Mouse (Mus musculus): ENCODE measurements around the gene Mrpl11. TPM values are rescaled to one million over a fixed set of nuclear protein-coding genes. Genes with fewer than 3 reads are reported as not detected.
A peak's percentile ranks its signal among the peaks of the same experiment; 100 is the strongest.
"Not testable (repeated sequence)": the region's sequence is repeated elsewhere in the genome, so short reads cannot be mapped to it uniquely, and the experiment has no call there.

The Mrpl11 gene
- polyA plus RNA-seq, 1 experiment from 2014 or later = 119 TPM

DNA sequence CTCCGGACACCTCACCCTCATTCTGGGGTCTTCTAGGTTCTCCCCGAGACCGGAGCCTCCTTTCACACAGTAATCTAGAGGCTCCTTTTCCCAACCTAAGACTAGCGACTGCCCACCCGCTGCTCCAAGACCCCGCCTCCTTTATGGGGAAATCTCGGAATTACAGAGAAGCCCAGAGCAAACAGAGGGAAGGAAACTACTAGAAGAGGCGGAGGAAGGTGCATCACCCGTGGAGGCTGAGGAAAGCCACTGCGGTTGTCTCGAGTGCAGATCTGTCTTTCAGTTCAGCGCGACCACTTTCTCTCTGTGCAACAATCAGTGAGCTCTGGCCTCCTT is 18.7 kb upstream of the Mrpl11 start:
- peak overlapping the region; percentile 64 for H3K4me2 ChIP-seq (replicated peaks)
- H3K27me3 ChIP-seq = peaks cover 5% of the 10 kb centered on the region; the same call in 1 of the 2 replicates
- H3K4me3 ChIP-seq = peak overlapping the region; percentile 53
- 6% methylated on average over 13 of the region's 13 CpGs for WGBS
- no peaks in the 10 kb centered on the region for H3K9me3 ChIP-seq
- peaks cover 7% of the 10 kb centered on the region for H3K4me1 ChIP-seq
- peak overlapping the region; percentile 64 for H3K9ac ChIP-seq (replicated peaks)
- H3K27ac ChIP-seq (replicated peaks) = peak overlapping the region; percentile 27; the same call in 1 of the 2 replicates
- no peaks in the 10 kb centered on the region for H3K36me3 ChIP-seq
- no peak; the same call in 1 of the 2 replicates for ATAC-seq (replicated peaks)

DNA sequence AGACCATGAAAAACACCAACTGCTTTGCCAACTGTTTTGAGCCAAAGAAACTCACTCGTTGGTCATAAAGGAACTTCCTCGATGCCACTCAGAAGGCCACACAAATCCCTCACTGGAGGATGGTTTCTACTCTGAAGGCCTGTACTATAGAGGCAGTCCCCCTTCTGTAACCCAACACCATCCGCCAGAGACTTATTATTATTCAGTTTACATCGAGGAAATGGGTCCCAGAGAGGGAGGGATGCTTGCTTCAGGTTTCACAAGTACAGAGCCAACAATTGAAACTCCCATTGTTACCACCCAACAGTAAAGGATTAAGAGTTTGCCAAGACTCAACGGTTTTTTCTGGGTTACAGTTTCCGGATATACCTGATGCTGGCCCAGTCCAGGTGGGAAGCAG is 16.4 kb upstream of the Mrpl11 start:
- Histone ChIP-seq H3K9ac (replicated peaks) (no peak overlapping the region), H3K27me3 (peaks cover 3% of the 10 kb centered on the region; the same call in 1 of the 2 replicates), H3K27ac (replicated peaks) (no peak overlapping the region), H3K4me3 (no peak overlapping the region), H3K4me2 (replicated peaks) (no peak overlapping the region), H3K4me1 (peaks cover 7% of the 10 kb centered on the region), H3K36me3 (no peaks in the 10 kb centered on the region), H3K9me3 (no peaks in the 10 kb centered on the region)
- 33% methylated on average over 6 of the region's 6 CpGs for WGBS
- no peak for ATAC-seq (replicated peaks)

DNA sequence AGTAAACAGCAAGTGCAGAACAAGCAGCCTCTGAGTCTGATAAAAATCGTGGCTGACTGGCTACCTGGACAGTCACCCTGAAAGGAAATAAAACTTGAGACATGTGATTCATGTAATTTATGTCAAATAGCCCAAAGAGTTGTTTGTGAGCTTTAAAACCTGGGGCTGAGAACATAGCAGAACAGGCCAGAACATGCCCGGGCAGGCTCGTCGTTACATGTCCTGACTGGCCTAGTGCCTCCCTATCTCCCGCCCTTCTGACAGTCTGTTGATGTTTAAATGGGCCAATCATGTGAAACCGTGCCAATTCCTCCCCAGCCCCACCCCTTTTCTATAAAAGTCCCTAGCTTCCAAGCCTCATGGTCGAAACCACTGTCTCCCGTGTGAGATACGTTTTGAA is 13.3 kb upstream of the Mrpl11 start:
- WGBS = 83% methylated on average over 9 of the region's 9 CpGs
- H3K27ac ChIP-seq (replicated peaks); H3K4me1 ChIP-seq; H3K9me3 ChIP-seq; H3K27me3 ChIP-seq; H3K4me3 ChIP-seq; H3K4me2 ChIP-seq (replicated peaks); H3K9ac ChIP-seq (replicated peaks); ATAC-seq (replicated peaks); H3K36me3 ChIP-seq: not testable (repeated sequence)

GRCm38 (mm10) chr19:4968236-4968635 is 6.3 kb downstream of the Mrpl11 start:
- ATAC-seq (replicated peaks) = no peak
- H3K4me1 ChIP-seq = peaks cover 3% of the 10 kb centered on the region
- H3K4me2 ChIP-seq (replicated peaks) = no peak overlapping the region
- H3K4me3 ChIP-seq = no peak overlapping the region
- H3K36me3 ChIP-seq = peaks cover 31% of the 10 kb centered on the region
- no peaks in the 10 kb centered on the region for H3K9me3 ChIP-seq
- WGBS = 84% methylated on average over 2 of the region's 2 CpGs
- no peak overlapping the region for H3K9ac ChIP-seq (replicated peaks)
- H3K27ac ChIP-seq (replicated peaks) = no peak overlapping the region
- no peaks in the 10 kb centered on the region for H3K27me3 ChIP-seq

DNA sequence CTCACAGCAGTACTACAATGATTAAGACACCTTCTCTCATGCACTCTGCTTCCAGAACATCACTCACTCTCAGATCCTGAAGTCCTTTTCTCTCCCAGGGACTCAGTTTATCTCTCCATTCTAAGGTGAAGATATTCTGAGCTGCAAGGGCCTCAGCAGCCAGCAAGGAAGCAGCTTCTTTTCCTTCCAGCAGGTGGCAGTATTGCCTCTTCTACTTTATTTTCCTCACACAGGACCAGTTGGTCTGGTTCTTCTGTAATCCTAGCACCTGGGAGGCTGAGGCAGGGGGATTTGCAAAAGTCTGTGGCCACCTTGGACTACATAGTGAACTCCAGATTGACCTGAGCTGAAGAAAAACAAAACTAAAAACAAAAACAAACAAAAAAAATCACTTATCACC is 19.8 kb downstream of the Mrpl11 start:
- no peak overlapping the region for H3K27ac ChIP-seq (replicated peaks)
- H3K9ac ChIP-seq (replicated peaks) = no peak overlapping the region
- H3K4me2 ChIP-seq (replicated peaks) = no peak overlapping the region
- no peaks in the 10 kb centered on the region for H3K36me3 ChIP-seq
- H3K4me1 ChIP-seq = no peaks in the 10 kb centered on the region
- H3K4me3 ChIP-seq = no peak overlapping the region
- ATAC-seq (replicated peaks) = no peak; the same call in 1 of the 2 replicates
- H3K27me3 ChIP-seq = peaks cover 23% of the 10 kb centered on the region; the same call in 1 of the 2 replicates
- H3K9me3 ChIP-seq = no peaks in the 10 kb centered on the region

DNA sequence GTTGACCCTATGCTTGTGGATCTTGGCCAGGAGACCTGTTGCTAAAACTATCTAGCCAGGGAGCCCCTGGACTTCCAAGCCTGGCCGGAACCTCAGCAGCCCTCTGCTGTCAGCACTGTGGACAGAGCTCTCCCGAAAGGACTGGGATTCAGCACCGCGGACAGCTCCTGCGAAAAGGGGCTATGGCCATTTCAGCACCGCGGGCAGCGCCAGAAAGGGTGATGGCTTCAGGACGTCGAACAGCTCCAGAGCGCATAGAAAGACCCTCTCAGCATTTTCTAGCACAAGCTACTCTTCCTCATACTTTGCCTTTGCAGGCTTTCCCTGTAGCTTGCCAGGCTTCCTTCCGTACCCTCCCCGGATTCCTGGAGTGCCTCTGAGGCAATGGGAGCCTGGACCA is 27.1 kb downstream of the Mrpl11 start:
- H3K4me2 ChIP-seq (replicated peaks) = peak overlapping the region; percentile 77
- peak overlapping the region; percentile 57; the same call in 1 of the 2 replicates for H3K27ac ChIP-seq (replicated peaks)
- peaks cover 37% of the 10 kb centered on the region for H3K4me1 ChIP-seq
- H3K4me3 ChIP-seq = peak overlapping the region; percentile 49
- H3K9ac ChIP-seq (replicated peaks) = peak overlapping the region; percentile 51
- peaks cover 49% of the 10 kb centered on the region for H3K27me3 ChIP-seq
- WGBS = 6% methylated on average over 13 of the region's 13 CpGs
- H3K9me3 ChIP-seq = no peaks in the 10 kb centered on the region
- ATAC-seq (replicated peaks) = no peak
- H3K36me3 ChIP-seq = no peaks in the 10 kb centered on the region

DNA sequence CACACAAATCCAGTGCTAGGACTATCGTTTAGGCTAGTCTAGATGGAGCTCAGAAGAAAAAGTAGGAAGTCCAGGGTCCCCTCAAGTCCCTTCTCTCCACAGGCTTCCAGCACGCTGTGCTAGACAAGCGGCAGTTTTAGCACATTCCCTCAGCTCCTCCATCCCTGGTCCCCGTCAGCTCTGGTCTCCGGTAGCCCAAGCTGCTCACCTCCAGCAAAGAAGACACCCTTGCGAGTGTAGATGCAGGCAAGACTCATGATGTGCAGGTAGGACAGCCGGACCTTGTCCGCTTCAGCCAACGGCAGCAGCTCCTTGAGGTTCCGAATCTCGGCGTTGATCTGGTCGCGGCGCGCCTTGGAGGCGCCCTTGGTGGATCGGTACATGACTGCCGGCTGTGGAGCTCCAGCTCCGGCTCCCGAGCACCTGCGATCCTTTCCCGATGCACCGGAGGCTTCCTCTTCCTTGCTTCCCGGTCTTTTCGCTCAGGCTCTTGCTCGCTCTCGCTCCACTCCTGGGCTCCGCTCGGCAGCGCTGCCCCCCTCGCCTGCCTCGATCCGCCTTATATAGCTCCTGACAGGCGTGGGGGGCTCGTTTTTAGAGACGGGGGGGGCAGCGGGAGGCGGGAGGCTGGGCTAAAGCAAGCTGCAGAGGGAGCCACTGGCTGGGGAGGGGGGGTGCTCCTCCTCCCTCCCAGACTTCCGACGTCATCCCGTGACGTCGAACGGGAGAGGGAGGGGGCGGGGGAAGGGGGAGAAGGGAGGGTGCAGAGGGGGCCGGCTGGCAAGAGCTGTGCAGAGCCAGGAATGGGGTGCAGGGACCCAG is 27.7 kb downstream of the Mrpl11 start:
- Histone ChIP-seq H3K9me3 (no peaks in the 10 kb centered on the region), H3K36me3 (no peaks in the 10 kb centered on the region), H3K4me1 (peaks cover 44% of the 10 kb centered on the region), H3K9ac (replicated peaks) (peak overlapping the region; percentile 51), H3K4me2 (replicated peaks) (peak overlapping the region; percentile 77), H3K4me3 (peak overlapping the region; percentile 49), H3K27ac (replicated peaks) (peak overlapping the region; percentile 57), H3K27me3 (peaks cover 43% of the 10 kb centered on the region)
- peak; percentile 79 for ATAC-seq (replicated peaks)
- 12% methylated on average over 42 of the region's 47 CpGs for WGBS

GRCm38 (mm10) chr19:4990256-4990625 is 28.3 kb downstream of the Mrpl11 start, which contains the start of gene Npas4:
Npas4 (minus strand) TSS chr19:4990316.
- H3K4me2 ChIP-seq (replicated peaks) = peak within 1 kb of the TSS; percentile 77
- peaks cover 43% of the 10 kb centered on the region for H3K27me3 ChIP-seq
- H3K9me3 ChIP-seq = no peaks in the 10 kb centered on the region
- peak; percentile 9; the same call in 1 of the 2 replicates for ATAC-seq (replicated peaks)
- no peaks in the 10 kb centered on the region for H3K36me3 ChIP-seq
- peak within 1 kb of the TSS; percentile 51 for H3K9ac ChIP-seq (replicated peaks)
- H3K4me1 ChIP-seq = peaks cover 44% of the 10 kb centered on the region
- peak within 1 kb of the TSS; percentile 49 for H3K4me3 ChIP-seq
- WGBS = 9% methylated on average over 4 of the region's 4 CpGs
- peak within 1 kb of the TSS; percentile 57 for H3K27ac ChIP-seq (replicated peaks)

DNA sequence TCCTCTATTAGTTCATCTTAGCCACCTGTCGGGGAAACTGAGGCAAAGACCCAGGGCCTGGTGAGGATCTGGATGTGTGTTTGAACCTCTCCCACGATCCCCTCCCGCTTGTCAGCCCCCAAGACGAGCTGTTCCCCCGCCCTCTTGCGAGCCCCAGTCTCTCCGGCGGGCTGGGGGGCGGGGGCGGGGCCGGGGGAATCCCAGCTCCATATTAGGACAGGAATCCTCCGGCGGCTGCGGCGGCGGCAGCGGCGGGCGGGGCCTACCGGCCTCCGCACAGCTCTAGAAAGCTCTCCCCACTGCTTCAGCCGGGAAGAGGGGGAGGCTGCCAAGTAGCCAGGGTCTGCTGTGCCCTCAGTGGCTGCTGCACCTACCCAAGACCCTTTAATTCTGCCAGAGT is 28.8 kb downstream of the Mrpl11 start:
- WGBS = 1% methylated on average over 20 of the region's 22 CpGs
- no peaks in the 10 kb centered on the region for H3K9me3 ChIP-seq
- peak; percentile 39 for ATAC-seq (replicated peaks)
- peaks cover 43% of the 10 kb centered on the region for H3K27me3 ChIP-seq
- H3K9ac ChIP-seq (replicated peaks) = 0 out of 2 replicates have a peak overlapping the region, but pooled peaks have one; percentile 4
- H3K27ac ChIP-seq (replicated peaks) = peak overlapping the region; percentile 57
- H3K4me1 ChIP-seq = peaks cover 44% of the 10 kb centered on the region
- no peaks in the 10 kb centered on the region for H3K36me3 ChIP-seq
- H3K4me2 ChIP-seq (replicated peaks) = peak overlapping the region; percentile 77
- H3K4me3 ChIP-seq = peak overlapping the region; percentile 49

DNA sequence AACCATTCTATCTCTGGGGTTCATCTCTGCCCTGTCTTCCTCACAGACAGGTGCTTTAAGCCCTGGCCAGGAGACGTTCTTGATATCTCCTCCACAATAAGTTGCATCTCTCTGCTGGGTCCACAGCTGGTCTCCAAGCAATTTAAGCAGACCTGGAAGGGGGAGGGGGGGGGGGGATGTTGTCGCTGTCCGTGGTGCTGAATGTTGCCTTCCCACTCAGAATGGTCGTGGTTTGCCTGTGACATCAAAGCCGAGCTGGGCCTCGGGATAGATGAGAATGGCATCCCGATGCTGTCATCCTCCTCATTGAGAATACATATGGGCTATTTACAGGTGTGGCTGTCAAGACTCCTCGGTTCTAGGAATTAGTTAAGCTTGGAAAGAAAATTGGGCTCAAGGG is 30.4 kb downstream of the Mrpl11 start:
- no peak overlapping the region for H3K4me2 ChIP-seq (replicated peaks)
- 21% methylated on average over 8 of the region's 8 CpGs for WGBS
- H3K9ac ChIP-seq (replicated peaks) = no peak overlapping the region
- no peak overlapping the region for H3K27ac ChIP-seq (replicated peaks)
- no peaks in the 10 kb centered on the region for H3K36me3 ChIP-seq
- H3K4me3 ChIP-seq = no peak overlapping the region
- H3K9me3 ChIP-seq = no peaks in the 10 kb centered on the region
- ATAC-seq (replicated peaks) = no peak
- peaks cover 34% of the 10 kb centered on the region for H3K27me3 ChIP-seq
- peaks cover 44% of the 10 kb centered on the region for H3K4me1 ChIP-seq

DNA sequence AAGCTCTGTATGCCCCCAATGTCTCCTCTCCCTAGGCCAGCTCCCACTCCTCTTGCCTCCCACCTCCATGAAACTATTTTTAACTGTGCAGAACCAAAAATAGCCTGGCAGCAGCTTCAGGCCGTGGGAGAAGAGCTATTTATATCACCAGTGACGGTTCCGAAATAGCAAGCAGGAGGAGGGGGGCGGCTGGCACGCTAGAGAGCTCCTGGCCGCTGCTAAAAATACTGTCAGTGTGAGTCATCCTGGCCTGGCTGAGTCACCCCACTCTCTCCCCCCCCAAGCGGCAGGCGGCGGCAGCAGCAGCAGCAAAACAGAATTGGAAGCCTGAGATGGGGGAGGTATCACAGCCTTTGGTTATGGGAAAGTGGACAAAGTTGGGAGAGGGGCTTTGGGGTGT is 31.0 kb downstream of the Mrpl11 start:
- peaks cover 29% of the 10 kb centered on the region for H3K27me3 ChIP-seq
- 3% methylated on average over 9 of the region's 9 CpGs for WGBS
- ATAC-seq (replicated peaks) = no peak
- no peak overlapping the region for H3K27ac ChIP-seq (replicated peaks)
- H3K9me3 ChIP-seq = no peaks in the 10 kb centered on the region
- H3K4me1 ChIP-seq = peaks cover 44% of the 10 kb centered on the region
- 0 out of 2 replicates have a peak overlapping the region, but pooled peaks have one; percentile 15 for H3K4me2 ChIP-seq (replicated peaks)
- H3K9ac ChIP-seq (replicated peaks) = no peak overlapping the region
- no peak overlapping the region for H3K4me3 ChIP-seq
- no peaks in the 10 kb centered on the region for H3K36me3 ChIP-seq

GRCm38 (mm10) chr19:4994043-4994442 is 32.1 kb downstream of the Mrpl11 start:
- peaks cover 19% of the 10 kb centered on the region for H3K27me3 ChIP-seq
- ATAC-seq (replicated peaks) = 0 out of 2 replicates have a peak, but pooled peaks have one; percentile 30
- peaks cover 38% of the 10 kb centered on the region for H3K4me1 ChIP-seq
- H3K36me3 ChIP-seq = no peaks in the 10 kb centered on the region
- H3K9ac ChIP-seq (replicated peaks) = no peak overlapping the region
- H3K9me3 ChIP-seq = no peaks in the 10 kb centered on the region
- H3K4me2 ChIP-seq (replicated peaks) = no peak overlapping the region
- 46% methylated on average over 5 of the region's 5 CpGs for WGBS
- peak overlapping the region; percentile 68 for H3K27ac ChIP-seq (replicated peaks)
- H3K4me3 ChIP-seq = no peak overlapping the region
